Mouse (Mus musculus): ENCODE data around the gene P2rx2. TPM values are rescaled to one million over a fixed set of nuclear protein-coding genes. Genes with fewer than 3 reads are reported as not detected.

Gene P2rx2
- polyA plus RNA-seq, 1 experiment from 2014 or later: 5.8 TPM

GRCm38 (mm10) chr5:110308861-110309260 lies 34.2 kb downstream of the P2rx2 start:
- 91% methylated on average over 7 of the region's 7 CpGs for WGBS
- Histone ChIP-seq H3K27ac (replicated peaks) (no peak overlapping the region), H3K4me1 (replicated peaks) (no peaks in the 10 kb centered on the region), H3K36me3 (peaks cover 46% of the 10 kb centered on the region), H3K27me3 (no peaks in the 10 kb centered on the region), H3K9me3 (no peaks in the 10 kb centered on the region), H3K4me3 (no peak overlapping the region), H3K9ac (no peak overlapping the region), H3K4me2 (no peak overlapping the region)
- ATAC-seq (ENCODE audit: low read depth): no peak

DNA sequence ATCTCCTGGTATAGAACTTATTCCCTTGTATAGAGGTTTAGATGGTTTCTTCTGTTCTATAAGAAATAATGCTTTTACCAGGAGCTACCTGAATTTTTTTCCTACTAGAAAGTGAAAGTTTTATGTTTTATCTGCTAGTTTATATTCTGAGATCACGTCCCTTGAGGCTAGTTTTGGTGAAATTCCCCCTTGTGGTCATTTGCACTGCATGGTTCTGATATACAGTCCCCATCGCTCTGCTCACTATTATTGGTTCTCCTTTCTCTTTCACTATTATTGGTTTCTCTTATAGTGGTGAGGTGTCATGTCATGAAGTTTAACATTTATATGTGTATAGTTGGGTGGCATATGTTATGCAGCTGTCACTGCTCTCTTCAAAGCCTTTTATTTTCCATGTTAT lies 42.4 kb downstream of the P2rx2 start:
- H3K4me1 ChIP-seq (replicated peaks): no peaks in the 10 kb centered on the region
- WGBS: 96% methylated on average over 2 of the region's 2 CpGs
- no peak for ATAC-seq (ENCODE audit: low read depth)
- no peak overlapping the region for H3K4me2 ChIP-seq
- H3K36me3 ChIP-seq: peaks cover 52% of the 10 kb centered on the region
- H3K4me3 ChIP-seq: no peak overlapping the region
- H3K27me3 ChIP-seq: no peaks in the 10 kb centered on the region
- no peaks in the 10 kb centered on the region for H3K9me3 ChIP-seq
- H3K9ac ChIP-seq: no peak overlapping the region
- H3K27ac ChIP-seq (replicated peaks): no peak overlapping the region

DNA sequence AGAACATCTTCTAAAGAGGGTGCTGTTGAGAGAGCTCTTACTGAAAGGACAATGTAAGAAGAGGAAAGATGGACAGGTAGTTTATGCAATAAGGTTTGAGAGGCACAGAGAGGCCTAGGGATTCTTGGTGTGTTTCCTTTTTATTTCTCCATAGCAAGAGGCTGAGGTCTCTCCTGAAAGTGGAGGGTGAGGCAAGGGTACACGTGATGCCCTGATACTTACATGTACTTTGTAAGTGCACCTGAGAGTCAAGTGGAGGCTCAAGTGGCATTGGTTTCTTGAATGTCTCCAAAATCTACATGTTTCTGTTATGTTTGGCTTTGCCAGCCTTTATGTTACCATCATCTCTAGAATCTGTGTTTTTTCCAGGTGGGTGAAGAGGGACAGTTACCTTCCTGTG lies 46.4 kb downstream of the P2rx2 start:
- no peaks in the 10 kb centered on the region for H3K9me3 ChIP-seq
- no peak overlapping the region for H3K4me3 ChIP-seq
- H3K9ac ChIP-seq: no peak overlapping the region
- H3K27ac ChIP-seq (replicated peaks): no peak overlapping the region
- 91% methylated on average over 1 of the region's 1 CpGs for WGBS
- peaks cover 58% of the 10 kb centered on the region for H3K36me3 ChIP-seq
- H3K4me1 ChIP-seq (replicated peaks): no peaks in the 10 kb centered on the region
- H3K27me3 ChIP-seq: no peaks in the 10 kb centered on the region
- no peak for ATAC-seq (ENCODE audit: low read depth)
- no peak overlapping the region for H3K4me2 ChIP-seq

- Histone ChIP-seq H3K27me3 (no peaks in the 10 kb centered on the region), H3K4me2 (no peak overlapping the region), H3K9ac (no peak overlapping the region), H3K4me3 (no peak overlapping the region), H3K27ac (replicated peaks) (no peak overlapping the region), H3K4me1 (replicated peaks) (peaks cover 8% of the 10 kb centered on the region; the same call in 1 of the 2 replicates), H3K9me3 (no peaks in the 10 kb centered on the region), H3K36me3 (peaks cover 36% of the 10 kb centered on the region)
- no peak for ATAC-seq (ENCODE audit: low read depth)
- WGBS: 97% methylated on average over 1 of the region's 1 CpGs
Measured at GRCm38 (mm10) chr5:110291649-110292048, 51.4 kb downstream of the P2rx2 start.

Other genes with a start within 250 kb of the P2rx2 start
- gene Gm35315, start 248.8 kb downstream of the P2rx2 start, polyA plus RNA-seq (2015; fragmentation: Nextera tagmentation; extraction: Ambion mirVana): 0.32 and 0.73 TPM in 2 replicates
- 1.8 and 2.4 TPM in 2 replicates for gene Plcxd1, start 243.2 kb downstream of the P2rx2 start, polyA plus RNA-seq (2015; fragmentation: Nextera tagmentation; extraction: Ambion mirVana)
- gene Gtpbp6, start 235.0 kb downstream of the P2rx2 start, polyA plus RNA-seq (2015; fragmentation: Nextera tagmentation; extraction: Ambion mirVana): 49.4 and 58.0 TPM in 2 replicates
- 11.8 and 12.5 TPM in 2 replicates for gene Zfp605, start 233.1 kb downstream of the P2rx2 start, polyA plus RNA-seq (2015; fragmentation: Nextera tagmentation; extraction: Ambion mirVana)
- 99.2 and 102 TPM in 2 replicates for gene Chfr, start 207.4 kb downstream of the P2rx2 start, polyA plus RNA-seq (2015; fragmentation: Nextera tagmentation; extraction: Ambion mirVana)
- 20.0 and 20.5 TPM in 2 replicates for gene Golga3, start 166.5 kb downstream of the P2rx2 start, polyA plus RNA-seq (2015; fragmentation: Nextera tagmentation; extraction: Ambion mirVana)
- gene Ankle2, start 112.2 kb downstream of the P2rx2 start, polyA plus RNA-seq (2015; fragmentation: Nextera tagmentation; extraction: Ambion mirVana): 23.8 and 24.3 TPM in 2 replicates
- 82.1 and 92.5 TPM in 2 replicates for gene Pgam5, start 73.3 kb downstream of the P2rx2 start, polyA plus RNA-seq (2015; fragmentation: Nextera tagmentation; extraction: Ambion mirVana)
- gene Pxmp2, start 57.0 kb downstream of the P2rx2 start, polyA plus RNA-seq (2015; fragmentation: Nextera tagmentation; extraction: Ambion mirVana): 8.1 and 8.7 TPM in 2 replicates
- gene Pole, start 56.9 kb downstream of the P2rx2 start, polyA plus RNA-seq (2015; fragmentation: Nextera tagmentation; extraction: Ambion mirVana): 6.1 and 8.1 TPM in 2 replicates
- not detected in 2 replicates for gene Lrcol1, start 1.5 kb upstream of the P2rx2 start, polyA plus RNA-seq (2015; fragmentation: Nextera tagmentation; extraction: Ambion mirVana)
- gene Fbrsl1, start 105.3 kb upstream of the P2rx2 start, polyA plus RNA-seq (2015; fragmentation: Nextera tagmentation; extraction: Ambion mirVana): 25.5 and 29.0 TPM in 2 replicates
- 15.9 and 17.8 TPM in 2 replicates for gene Galnt9, start 201.1 kb upstream of the P2rx2 start, polyA plus RNA-seq (2015; fragmentation: Nextera tagmentation; extraction: Ambion mirVana)